ENCODE assay signal across 8 mouse cellular contexts in the genomic region with DNA sequence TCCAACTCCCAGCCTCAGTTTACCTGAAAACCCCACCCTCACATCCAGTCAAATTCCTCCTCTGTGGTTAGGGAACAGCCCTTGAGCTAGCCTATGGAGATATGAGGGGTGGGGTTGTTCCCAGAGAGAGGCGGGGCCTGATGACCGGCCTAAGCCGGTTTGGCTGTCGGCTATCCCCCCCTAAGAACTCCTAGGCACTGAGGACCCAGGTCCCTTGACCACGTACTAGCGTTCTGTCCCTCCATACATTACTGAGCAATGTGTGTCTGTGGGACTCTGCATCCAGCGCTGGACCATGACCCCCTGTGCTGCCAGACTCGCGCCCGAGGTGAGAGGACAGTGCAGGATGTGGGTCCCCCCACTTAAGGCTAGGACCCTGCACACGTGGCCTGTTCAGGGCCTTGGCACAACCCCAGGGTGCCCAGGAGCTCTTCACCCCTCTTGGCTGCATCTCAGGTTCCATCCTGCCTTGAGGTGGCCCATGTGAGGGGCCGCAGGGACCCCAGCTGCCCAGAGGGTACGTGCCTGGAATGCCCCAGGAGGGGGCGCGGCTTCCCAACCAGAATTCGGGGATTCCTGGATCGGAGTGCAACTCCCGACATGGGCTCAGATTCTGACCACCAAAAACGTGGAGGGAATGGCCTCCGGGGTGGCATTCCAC. TPM values are rescaled to one million over a fixed set of nuclear protein-coding genes. Genes with fewer than 3 reads are reported as not detected.
A peak's percentile ranks its signal among the peaks of the same experiment; 100 is the strongest.
DNase-seq lines count a peak whose midpoint lies in the region; ATAC-seq and TF ChIP-seq lines count a peak whose summit lies in the region.

No protein-coding gene starts in this region.

- peaks cover 82% of the 10 kb centered on the region for H3K79me2 ChIP-seq in macrophage (ENCODE audit: inconsistent target)

- TF ChIP-seq CTCF in kidney, adult 2 months (conservative IDR thresholded peaks at IDR 0.05; ENCODE audit: insufficient read depth, insufficient read length, low read depth, low read length): no peak

- ATAC-seq in hindbrain, embryonic 14.5 days (ENCODE audit: low FRiP score): no peak

- peak overlapping the region; percentile 36; the same call in 1 of the 2 replicates for H3K9ac ChIP-seq in hindbrain, embryonic 14.5 days

- H3K4me2 ChIP-seq in hindbrain, embryonic 14.5 days (replicated peaks): no peak overlapping the region; the same call in 1 of the 2 replicates

- no peaks in the 10 kb centered on the region for H3K36me3 ChIP-seq in kidney, adult 2 months (ENCODE audit: control insufficient read depth, insufficient read depth, low read length)
- H3K36me3 ChIP-seq in hindbrain, embryonic 14.5 days (replicated peaks; ENCODE audit: control insufficient read depth, insufficient read depth): no peaks in the 10 kb centered on the region
- peaks cover 49% of the 10 kb centered on the region; the same call in 1 of the 2 replicates for H3K36me3 ChIP-seq in macrophage (ENCODE audit: inconsistent target)

- DNase-seq in kidney, adult 2 months: peak; percentile 25
- DNase-seq in kidney, adult 11 months: no peak
- peak; percentile 75 for DNase-seq in embryo, embryonic 9.5 days (ENCODE audit: extremely low spot score)
- no peak for DNase-seq in hindbrain, embryonic 14.5 days (ENCODE audit: low spot score)
- DNase-seq in frontal cortex, postnatal 14 days (ENCODE audit: low spot score in 2 of 2): no peak
- DNase-seq in adipocyte (ENCODE audit: low spot score): no peak
- no peak for DNase-seq in right cerebral cortex, postnatal 14 days

- no peaks in the 10 kb centered on the region for H3K9me3 ChIP-seq in hindbrain, embryonic 14.5 days (ENCODE audit: control insufficient read depth, low read length)

- 0 out of 2 replicates have a peak overlapping the region, but pooled peaks have one; percentile 4 for H3K27ac ChIP-seq in kidney, adult 2 months (ENCODE audit: insufficient read depth, low read depth, low read length)
- no peak overlapping the region for H3K27ac ChIP-seq in hindbrain, embryonic 14.5 days
- peak overlapping the region; percentile 97 for H3K27ac ChIP-seq in macrophage

- TF ChIP-seq POLR2A in kidney, adult 2 months (IDR thresholded peaks at IDR 0.05; ENCODE audit: low read depth, low read length): no peak

- no peak overlapping the region for H3K4me3 ChIP-seq in kidney, adult 2 months (ENCODE audit: insufficient read depth, low read depth, low read length)
- H3K4me3 ChIP-seq in hindbrain, embryonic 14.5 days (replicated peaks; ENCODE audit: low read length): no peak overlapping the region
- no peak overlapping the region for H3K4me3 ChIP-seq in macrophage (ENCODE audit: inconsistent target)

- H3K27me3 ChIP-seq in kidney, adult 2 months (replicated peaks; ENCODE audit: control insufficient read depth, insufficient read depth, low read length): no peaks in the 10 kb centered on the region
- peaks cover 38% of the 10 kb centered on the region for H3K27me3 ChIP-seq in hindbrain, embryonic 14.5 days (ENCODE audit: control insufficient read depth, insufficient read depth, low read length)

- no peaks in the 10 kb centered on the region for H3K4me1 ChIP-seq in kidney, adult 2 months (ENCODE audit: control insufficient read depth, insufficient read depth, low read length)
- no peaks in the 10 kb centered on the region for H3K4me1 ChIP-seq in hindbrain, embryonic 14.5 days (replicated peaks; ENCODE audit: control insufficient read depth, insufficient read depth, low read length)

- WGBS in kidney, adult 2 months: 42% methylated on average over 20 of the region's 20 CpGs
- WGBS in hindbrain, embryonic 14.5 days: 4% methylated on average over 20 of the region's 20 CpGs
- WGBS in macrophage (ENCODE audit: missing documents): 89% methylated on average over 19 of the region's 20 CpGs

RNA-seq across cellular contexts. Expression of a gene that starts 3.1 kb away (rescaled TPM):
- 9.6 and 25.5 TPM in 2 replicates for polyA plus RNA-seq in kidney, adult 2 months (2012; rRNA removed)
- polyA plus RNA-seq in hindbrain, embryonic 14.5 days (2014; fragmentation: Nextera tagmentation; extraction: Ambion mirVana): 1.1 and 1.7 TPM in 2 replicates
- total RNA-seq in macrophage (2018; cell fraction: chromatin; rRNA removed): 100 to 1,000 TPM in 23 of 26 experiments, 10 to 100 TPM in 3; 60.1 to 650 (median 256) TPM
- 100 to 1,000 TPM in 7 of 26 experiments, 10 to 100 TPM in 19; 38.3 to 135 (median 73.0) TPM for total RNA-seq in macrophage (2018; cell fraction: cytosol; rRNA removed)
- 100 to 1,000 TPM in 19 of 26 experiments, 10 to 100 TPM in 7; 53.9 to 429 (median 152) TPM for total RNA-seq in macrophage (2018; cell fraction: nucleus; rRNA removed)
- 56.2 to 124 TPM (median 74.2 TPM) in 3 replicates for polyA plus RNA-seq in macrophage (2018)

RNA-seq across cellular contexts. Expression of a gene that starts 20.0 kb away (rescaled TPM):
- 230 and 235 TPM in 2 replicates for polyA plus RNA-seq in kidney, adult 2 months (2012; rRNA removed)
- 142 and 150 TPM in 2 replicates for polyA plus RNA-seq in hindbrain, embryonic 14.5 days (2014; fragmentation: Nextera tagmentation; extraction: Ambion mirVana)
- 10 to 100 TPM in 15 of 26 experiments, 1 to 10 TPM in 11; 2.7 to 32.6 (median 15.8) TPM for total RNA-seq in macrophage (2018; cell fraction: chromatin; rRNA removed)
- 10 to 100 TPM; 24.1 to 50.6 (median 34.6) TPM for total RNA-seq in macrophage (2018; cell fraction: cytosol; rRNA removed)
- 10 to 100 TPM in 17 of 26 experiments, 1 to 10 TPM in 9; 5.7 to 31.9 (median 11.6) TPM for total RNA-seq in macrophage (2018; cell fraction: nucleus; rRNA removed)
- polyA plus RNA-seq in macrophage (2018): 51.6 to 65.8 TPM (median 54.3 TPM) in 3 replicates

RNA-seq across cellular contexts. Expression of a gene that starts 23.3 kb away (rescaled TPM):
- polyA plus RNA-seq in kidney, adult 2 months (2012; rRNA removed): 10.6 and 11.8 TPM in 2 replicates
- polyA plus RNA-seq in hindbrain, embryonic 14.5 days (2014; fragmentation: Nextera tagmentation; extraction: Ambion mirVana): 4.1 and 4.5 TPM in 2 replicates
- total RNA-seq in macrophage (2018; cell fraction: chromatin; rRNA removed): 10 to 100 TPM; 13.8 to 55.3 (median 40.0) TPM
- total RNA-seq in macrophage (2018; cell fraction: cytosol; rRNA removed): 1 to 10 TPM; 2.5 to 9.0 (median 5.6) TPM
- total RNA-seq in macrophage (2018; cell fraction: nucleus; rRNA removed): 10 to 100 TPM in 25 of 26 experiments, 1 to 10 TPM in 1; 8.8 to 34.3 (median 23.0) TPM
- polyA plus RNA-seq in macrophage (2018): 3.3 to 10.6 TPM (median 4.0 TPM) in 3 replicates

RNA-seq across cellular contexts. Expression of a gene that starts 27.4 kb away (rescaled TPM):
- 1,431 and 1,557 TPM in 2 replicates for polyA plus RNA-seq in kidney, adult 2 months (2012; rRNA removed)
- 556 and 557 TPM in 2 replicates for polyA plus RNA-seq in hindbrain, embryonic 14.5 days (2014; fragmentation: Nextera tagmentation; extraction: Ambion mirVana)
- total RNA-seq in macrophage (2018; cell fraction: chromatin; rRNA removed): 100 to 1,000 TPM in 8 of 26 experiments, 10 to 100 TPM in 18; 25.2 to 137 (median 85.2) TPM
- 100 to 1,000 TPM; 389 to 647 (median 497) TPM for total RNA-seq in macrophage (2018; cell fraction: cytosol; rRNA removed)
- total RNA-seq in macrophage (2018; cell fraction: nucleus; rRNA removed): 100 to 1,000 TPM in 20 of 26 experiments, 10 to 100 TPM in 6; 53.9 to 194 (median 123) TPM
- polyA plus RNA-seq in macrophage (2018): 427 to 512 TPM (median 481 TPM) in 3 replicates

RNA-seq across cellular contexts. Expression of a gene that starts 31.2 kb away (rescaled TPM):
- 52.3 and 55.5 TPM in 2 replicates for polyA plus RNA-seq in kidney, adult 2 months (2012; rRNA removed)
- 28.4 and 37.6 TPM in 2 replicates for polyA plus RNA-seq in hindbrain, embryonic 14.5 days (2014; fragmentation: Nextera tagmentation; extraction: Ambion mirVana)
- 10 to 100 TPM in 1 of 26 experiments, 1 to 10 TPM in 15, under 1 TPM in 10; 0.44 to 23.6 (median 1.4) TPM for total RNA-seq in macrophage (2018; cell fraction: chromatin; rRNA removed)
- total RNA-seq in macrophage (2018; cell fraction: cytosol; rRNA removed): 1 to 10 TPM; 2.0 to 8.6 (median 4.4) TPM
- total RNA-seq in macrophage (2018; cell fraction: nucleus; rRNA removed): 1 to 10 TPM in 24 of 26 experiments, under 1 TPM in 2; 0.29 to 5.9 (median 2.2) TPM
- polyA plus RNA-seq in macrophage (2018): 4.0 to 9.8 TPM (median 4.7 TPM) in 3 replicates

Comparison
In these comparisons a context has a peak if more than half of its experiments do, and no peak if none do; other contexts are left out.
1. DNase-seq: peak in kidney, adult 2 months (single experiment) and embryo, embryonic 9.5 days (single experiment); none in kidney, adult 11 months (single experiment), hindbrain, embryonic 14.5 days (single experiment), frontal cortex, postnatal 14 days (0 of 2), adipocyte (single experiment) and right cerebral cortex, postnatal 14 days (single experiment).